Mouse (Mus musculus) cerebellum, postnatal 25 days (tissue): ENCODE data around the gene Rpusd1.
A peak's percentile ranks its signal among the peaks of the same experiment; 100 is the strongest.

Source experiments
- DNase-seq, 2 experiments: peaks; one replicate each; pipeline ENCODE4 v3.0.0; 2021; ENCODE audit warnings: mixed read lengths in 2 of 2

Gene Rpusd1

GRCm38 (mm10) chr17:25727265-25728008 lies at the start of gene Rpusd1, which contains the start of gene Chtf18:
Gene Rpusd1 (plus strand): TSS chr17:25727670.
Gene Chtf18 (minus strand): TSS chr17:25727419.
- peak; percentile 98 to 99 for DNase-seq

GRCm38 (mm10) chr17:25677969-25678368 lies 49.5 kb upstream of the Rpusd1 start:
- no peak for DNase-seq

GRCm38 (mm10) chr17:25679818-25680217 lies 47.7 kb upstream of the Rpusd1 start:
- no peak for DNase-seq

GRCm38 (mm10) chr17:25681636-25682035 lies 45.8 kb upstream of the Rpusd1 start:
- no peak for DNase-seq

GRCm38 (mm10) chr17:25686323-25686722 lies 41.1 kb upstream of the Rpusd1 start:
- DNase-seq = no peak

GRCm38 (mm10) chr17:25688922-25689321 lies 38.5 kb upstream of the Rpusd1 start:
- no peak for DNase-seq

GRCm38 (mm10) chr17:25696263-25696662 lies 31.2 kb upstream of the Rpusd1 start:
- DNase-seq = no peak

- DNase-seq = peak; percentile 68 to 85
Measured at GRCm38 (mm10) chr17:25698446-25698845, 29.0 kb upstream of the Rpusd1 start.

GRCm38 (mm10) chr17:25700863-25701496 lies 26.5 kb upstream of the Rpusd1 start:
- no peak for DNase-seq

- no peak for DNase-seq
Measured at GRCm38 (mm10) chr17:25709994-25710393, 17.5 kb upstream of the Rpusd1 start.

GRCm38 (mm10) chr17:25711136-25711535 lies 16.3 kb upstream of the Rpusd1 start:
- DNase-seq = no peak

GRCm38 (mm10) chr17:25715627-25716026 lies 11.8 kb upstream of the Rpusd1 start:
- DNase-seq = no peak

GRCm38 (mm10) chr17:25716130-25716529 lies 11.3 kb upstream of the Rpusd1 start:
- DNase-seq = no peak

- DNase-seq = no peak
Measured at GRCm38 (mm10) chr17:25716711-25717637, 10.5 kb upstream of the Rpusd1 start, which contains the start of gene Gng13. Gene Gng13 (plus strand): TSS chr17:25717171.

- no peak for DNase-seq
Measured at GRCm38 (mm10) chr17:25717691-25718090, 9.8 kb upstream of the Rpusd1 start.

- DNase-seq = no peak
Measured at GRCm38 (mm10) chr17:25721476-25721875, 6.0 kb upstream of the Rpusd1 start.

- DNase-seq = no peak
Measured at GRCm38 (mm10) chr17:25723470-25723869, 4.0 kb upstream of the Rpusd1 start.

- DNase-seq = peak in 1 of 2 experiments; percentile 32
Measured at GRCm38 (mm10) chr17:25723919-25724318, 3.6 kb upstream of the Rpusd1 start.

GRCm38 (mm10) chr17:25725264-25725663 lies 2.2 kb upstream of the Rpusd1 start:
- DNase-seq = no peak

GRCm38 (mm10) chr17:25728009-25728270 lies 470 bp downstream of the Rpusd1 start:
- peak in 1 of 2 experiments; percentile 52 for DNase-seq

- peak; percentile 85 to 93 for DNase-seq
Measured at GRCm38 (mm10) chr17:25732082-25732481, 4.6 kb downstream of the Rpusd1 start.

- no peak for DNase-seq
Measured at GRCm38 (mm10) chr17:25735246-25735645, 7.8 kb downstream of the Rpusd1 start.

- DNase-seq = no peak
Measured at GRCm38 (mm10) chr17:25735745-25736144, 8.3 kb downstream of the Rpusd1 start, which contains the start of gene Mslnl. Gene Mslnl (plus strand): TSS chr17:25736042.
